Mouse (Mus musculus) lung, adult 18-20 months (tissue): ENCODE data around the gene Capn12.
A peak's percentile ranks its signal among the peaks of the same experiment; 100 is the strongest.

Experiments used
- DNase-seq, 2 experiments: peaks; one replicate each; pipeline ENCODE4 v3.0.0; 2022; ENCODE audit warnings: mixed read lengths in 2 of 2

The Capn12 gene

GRCm38 (mm10) chr7:28921722-28922465 lies 40.7 kb downstream of the Capn12 start:
- no peak for DNase-seq

- no peak for DNase-seq
Observed at GRCm38 (mm10) chr7:28922606-28923005, 41.4 kb downstream of the Capn12 start.

- peak; percentile 52 to 75 for DNase-seq
Observed at GRCm38 (mm10) chr7:28923865-28924291, 42.7 kb downstream of the Capn12 start.

GRCm38 (mm10) chr7:28924802-28925201 lies 43.6 kb downstream of the Capn12 start:
- DNase-seq, result no peak

- DNase-seq, result peak; percentile 80 to 85
Observed at GRCm38 (mm10) chr7:28925317-28925716, 44.1 kb downstream of the Capn12 start.

GRCm38 (mm10) chr7:28926172-28926571 lies 45.0 kb downstream of the Capn12 start:
- no peak for DNase-seq

GRCm38 (mm10) chr7:28929381-28929780 lies 48.2 kb downstream of the Capn12 start:
- DNase-seq, result peak; percentile 70 to 74

- DNase-seq, result peak in 1 of 2 experiments; percentile 56
Observed at GRCm38 (mm10) chr7:28930320-28931031, 49.3 kb downstream of the Capn12 start.

- DNase-seq, result peak; percentile 80 to 83
Observed at GRCm38 (mm10) chr7:28931032-28931694, 49.9 kb downstream of the Capn12 start.

- DNase-seq, result peak; percentile 50 to 73
Observed at GRCm38 (mm10) chr7:28931695-28932039, 50.4 kb downstream of the Capn12 start.

- peak; percentile 62 to 66 for DNase-seq
Observed at GRCm38 (mm10) chr7:28932421-28933041, 51.3 kb downstream of the Capn12 start.

GRCm38 (mm10) chr7:28933825-28934224 lies 52.6 kb downstream of the Capn12 start:
- DNase-seq, result no peak

- peak; percentile 55 to 72 for DNase-seq
Observed at GRCm38 (mm10) chr7:28936787-28937186, 55.6 kb downstream of the Capn12 start.

GRCm38 (mm10) chr7:28938654-28939053 lies 57.4 kb downstream of the Capn12 start:
- DNase-seq, result no peak

GRCm38 (mm10) chr7:28939418-28940183 lies 58.4 kb downstream of the Capn12 start:
- no peak for DNase-seq

- no peak for DNase-seq
Observed at GRCm38 (mm10) chr7:28941129-28941528, 59.9 kb downstream of the Capn12 start.

- no peak for DNase-seq
Observed at GRCm38 (mm10) chr7:28941542-28941941, 60.3 kb downstream of the Capn12 start.
